Mouse (Mus musculus): ENCODE measurements at regions not wholly inside any gene's neighbourhood (a gene's known extent, or its start where the extent isn't known, plus 50 kb on each side); places are given as distances from the start of the nearest gene placed in this dataset.
A peak's percentile ranks its signal among the peaks of the same experiment; 100 is the strongest.

- ATAC-seq, result no peak
Measured at GRCm38 (mm10) chr4:70844742-70845141, 309.9 kb upstream of the Megf9 start.

GRCm38 (mm10) chr4:70810956-70811316 is 276.1 kb upstream of the Megf9 start:
- no peak for ATAC-seq

GRCm38 (mm10) chr4:70810311-70810955 is 275.6 kb upstream of the Megf9 start:
- no peak for ATAC-seq

- ATAC-seq, result no peak
Measured at GRCm38 (mm10) chr4:70804925-70805342, 270.1 kb upstream of the Megf9 start.

GRCm38 (mm10) chr4:70798483-70798882 is 263.7 kb upstream of the Megf9 start:
- no peak for ATAC-seq

GRCm38 (mm10) chr4:70797935-70798334 is 263.1 kb upstream of the Megf9 start:
- ATAC-seq, result no peak

GRCm38 (mm10) chr4:70783487-70783886 is 248.7 kb upstream of the Megf9 start:
- no peak for ATAC-seq

GRCm38 (mm10) chr4:70781591-70781990 is 246.8 kb upstream of the Megf9 start:
- ATAC-seq, result no peak

GRCm38 (mm10) chr4:70776273-70776672 is 241.5 kb upstream of the Megf9 start:
- ATAC-seq, result no peak

- no peak for ATAC-seq
Measured at GRCm38 (mm10) chr4:70743425-70743824, 208.6 kb upstream of the Megf9 start.

- ATAC-seq, result no peak
Measured at GRCm38 (mm10) chr4:70742002-70742401, 207.2 kb upstream of the Megf9 start.

- ATAC-seq, result no peak
Measured at GRCm38 (mm10) chr4:70741121-70741520, 206.3 kb upstream of the Megf9 start.

- no peak for ATAC-seq
Measured at GRCm38 (mm10) chr4:70709126-70709689, 174.4 kb upstream of the Megf9 start.

- ATAC-seq, result no peak
Measured at GRCm38 (mm10) chr4:70705128-70705752, 170.4 kb upstream of the Megf9 start.

GRCm38 (mm10) chr4:70700894-70701293 is 166.1 kb upstream of the Megf9 start:
- no peak for ATAC-seq

- ATAC-seq, result no peak
Measured at GRCm38 (mm10) chr4:70664181-70664580, 129.4 kb upstream of the Megf9 start.

- ATAC-seq, result peak; percentile 47
Measured at GRCm38 (mm10) chr4:70621431-70621837, 86.6 kb upstream of the Megf9 start.

GRCm38 (mm10) chr4:70619636-70620287 is 85.0 kb upstream of the Megf9 start:
- no peak for ATAC-seq

GRCm38 (mm10) chr4:70615794-70616193 is 81.0 kb upstream of the Megf9 start:
- no peak for ATAC-seq

GRCm38 (mm10) chr4:70614411-70614810 is 79.6 kb upstream of the Megf9 start:
- ATAC-seq, result no peak

- ATAC-seq, result no peak
Measured at GRCm38 (mm10) chr4:70603209-70603852, 68.5 kb upstream of the Megf9 start.

- ATAC-seq, result peak; percentile 72
Measured at GRCm38 (mm10) chr4:70601301-70601700, 66.5 kb upstream of the Megf9 start.
